Mouse (Mus musculus): ENCODE results near the gene Clpb.

Clpb gene

DNA sequence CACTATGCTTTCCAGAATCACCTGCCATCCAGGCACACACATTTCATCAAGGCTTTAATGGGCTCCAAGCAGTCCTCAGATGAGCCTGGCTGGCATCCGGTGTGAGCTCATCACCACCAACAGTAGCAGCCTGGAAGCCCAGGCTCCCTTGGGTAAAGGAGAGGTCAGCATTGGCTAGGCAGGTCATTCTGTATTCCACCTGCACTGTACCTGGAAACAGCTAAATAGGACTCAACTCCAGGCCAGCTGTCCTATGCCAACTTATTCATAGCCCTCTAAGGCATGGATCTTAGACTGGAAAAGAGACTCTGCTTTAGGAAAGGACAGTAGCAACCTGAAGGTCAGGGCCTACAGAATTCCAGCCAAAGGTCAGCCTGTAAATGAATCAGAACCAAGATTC is 68.7 kb downstream of the Clpb start:
- DNase-seq = no peak

DNA sequence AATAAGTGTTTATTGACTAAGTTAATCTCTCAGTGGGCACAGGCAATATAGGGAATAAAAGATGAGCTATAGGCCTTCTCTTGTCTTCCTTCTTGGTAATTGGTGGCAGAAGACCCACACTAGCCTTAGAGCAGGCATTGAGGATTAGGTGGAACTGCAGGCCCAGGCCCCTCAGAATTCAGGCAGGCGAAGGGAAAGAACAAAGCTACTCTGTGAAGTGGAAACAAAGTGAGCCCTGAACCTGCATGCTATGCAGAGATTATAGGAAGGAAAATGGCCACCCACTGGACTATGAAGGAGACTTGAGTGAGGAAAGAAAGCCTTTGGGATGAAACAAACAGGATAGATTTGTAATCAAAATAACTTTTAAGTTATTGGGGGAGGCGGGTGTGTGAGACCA is 69.6 kb downstream of the Clpb start:
- DNase-seq = no peak

- DNase-seq = no peak
Measured at GRCm38 (mm10) chr7:101735297-101735696, 71.9 kb downstream of the Clpb start.

DNA sequence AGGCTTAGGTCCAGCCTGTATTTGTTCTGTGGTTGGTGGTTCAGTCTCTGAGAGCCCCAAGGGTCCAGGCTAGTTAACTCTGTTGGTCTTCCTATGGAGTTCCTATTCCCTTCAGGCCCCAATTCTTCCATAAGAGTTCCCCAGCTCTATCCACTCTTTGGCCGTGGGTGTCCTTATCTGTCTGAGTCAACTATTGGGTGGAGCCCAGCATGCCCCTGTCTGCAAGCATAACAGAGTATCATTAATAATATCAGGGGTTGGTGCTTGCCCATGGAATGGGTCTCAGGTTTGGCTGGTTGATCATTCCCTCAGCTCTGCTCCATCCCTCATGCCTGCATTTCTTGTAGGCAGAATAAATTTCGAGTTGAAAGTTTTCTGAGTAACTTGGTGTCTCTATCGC is 74.3 kb downstream of the Clpb start:
- DNase-seq = no peak

GRCm38 (mm10) chr7:101739602-101740001 is 76.2 kb downstream of the Clpb start:
- DNase-seq = no peak

- DNase-seq = no peak
Measured at GRCm38 (mm10) chr7:101743487-101743886, 80.1 kb downstream of the Clpb start.

DNA sequence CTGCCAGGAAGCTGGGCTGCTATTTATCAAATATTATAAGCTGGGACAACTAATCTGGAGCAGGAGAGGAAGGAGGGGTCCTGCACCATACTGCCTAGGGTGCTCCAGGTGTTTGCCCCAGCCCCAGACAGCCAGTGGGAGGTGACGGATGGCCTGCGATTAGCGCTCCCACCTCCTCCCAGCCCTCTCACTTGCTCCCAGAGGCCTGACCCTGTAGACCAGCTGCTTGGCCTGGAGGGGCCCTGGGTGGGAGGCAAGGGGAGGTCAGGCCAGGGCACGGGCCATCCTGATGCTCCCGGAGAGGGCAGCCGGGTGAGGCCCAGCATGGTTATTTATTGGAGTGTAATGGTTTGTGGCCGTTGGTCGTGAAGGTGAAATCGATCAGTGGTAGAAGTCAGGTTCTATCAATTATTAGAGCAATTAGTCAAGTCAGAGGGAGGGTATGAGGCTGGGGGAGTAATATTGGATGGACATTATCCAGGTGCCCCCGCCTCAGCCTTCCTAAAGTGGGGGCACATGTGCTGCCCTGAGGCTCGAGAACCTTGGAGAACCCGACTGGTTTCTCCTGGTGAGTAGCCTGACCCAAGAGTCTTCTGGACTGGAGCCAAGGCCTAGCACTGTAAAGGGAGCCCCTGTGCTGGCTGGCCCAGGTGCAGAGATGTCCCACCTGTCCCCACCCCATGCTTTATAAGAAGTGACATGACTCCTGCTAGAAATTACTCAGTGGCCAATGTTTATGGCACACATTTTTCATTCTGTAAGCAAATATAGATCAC is 83.3 kb downstream of the Clpb start:
- DNase-seq = no peak

DNA sequence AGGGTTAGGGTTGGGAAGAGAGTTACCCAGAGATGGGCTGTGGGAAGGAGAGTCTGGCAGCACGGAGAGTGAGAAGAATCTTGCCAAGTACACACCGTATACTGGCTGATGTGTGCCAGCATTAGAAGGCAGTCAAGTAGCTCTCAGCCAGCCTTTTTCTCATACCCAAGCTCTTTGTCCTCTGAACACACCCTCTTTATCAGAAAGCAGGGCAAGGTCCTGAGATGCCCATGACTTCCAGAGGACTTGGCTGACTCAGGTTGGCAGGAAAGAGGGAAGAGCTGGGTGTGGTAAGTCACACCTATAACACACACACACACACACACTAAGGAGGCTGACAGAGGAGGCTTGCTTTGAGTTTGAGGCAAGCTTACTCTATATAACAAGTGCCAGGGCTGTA is 86.8 kb downstream of the Clpb start:
- DNase-seq = no peak

GRCm38 (mm10) chr7:101752346-101752745 is 88.9 kb downstream of the Clpb start:
- no peak for DNase-seq

DNA sequence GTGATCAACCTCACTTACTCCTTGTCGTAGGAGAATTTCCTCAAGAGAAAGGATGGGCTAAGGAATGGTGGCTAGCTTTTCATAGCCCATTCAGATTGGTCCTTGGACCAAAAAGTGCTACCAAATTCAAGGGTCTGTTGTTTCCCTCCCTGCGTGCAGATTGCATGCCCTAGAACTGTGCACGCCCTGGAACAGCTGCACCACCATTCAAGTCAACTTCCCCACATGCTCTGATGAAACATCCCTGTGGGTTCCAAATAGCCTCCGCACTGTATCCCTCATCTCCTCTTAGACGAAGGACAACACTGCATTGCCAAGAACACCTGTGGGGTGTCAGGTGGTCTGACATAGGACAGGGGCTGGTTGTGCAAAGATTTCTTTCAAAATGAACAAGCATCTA is 90.1 kb downstream of the Clpb start:
- DNase-seq = no peak

GRCm38 (mm10) chr7:101754416-101754815 is 91.0 kb downstream of the Clpb start:
- DNase-seq = no peak

DNA sequence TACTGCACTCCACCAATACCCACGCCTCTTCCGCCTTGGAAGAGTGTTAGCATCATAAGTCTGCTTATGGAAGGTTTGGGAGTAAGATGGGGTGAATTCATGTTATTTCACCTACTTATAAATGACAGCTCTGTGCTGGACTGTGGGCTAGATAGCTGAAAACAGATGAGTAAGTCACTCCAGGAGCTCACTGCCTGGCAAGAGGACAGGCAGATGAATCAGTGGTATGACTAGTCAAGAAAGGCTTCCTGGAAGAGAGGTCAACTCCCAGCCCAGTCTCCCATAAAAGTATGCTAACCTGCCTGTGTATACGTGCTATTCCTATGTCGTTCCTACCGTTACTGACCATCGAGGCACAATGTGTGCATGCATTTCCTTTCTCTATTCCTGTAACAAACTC is 91.9 kb downstream of the Clpb start:
- no peak for DNase-seq

GRCm38 (mm10) chr7:101761899-101762780 is 98.7 kb downstream of the Clpb start:
- peak; percentile 5 for DNase-seq

DNA sequence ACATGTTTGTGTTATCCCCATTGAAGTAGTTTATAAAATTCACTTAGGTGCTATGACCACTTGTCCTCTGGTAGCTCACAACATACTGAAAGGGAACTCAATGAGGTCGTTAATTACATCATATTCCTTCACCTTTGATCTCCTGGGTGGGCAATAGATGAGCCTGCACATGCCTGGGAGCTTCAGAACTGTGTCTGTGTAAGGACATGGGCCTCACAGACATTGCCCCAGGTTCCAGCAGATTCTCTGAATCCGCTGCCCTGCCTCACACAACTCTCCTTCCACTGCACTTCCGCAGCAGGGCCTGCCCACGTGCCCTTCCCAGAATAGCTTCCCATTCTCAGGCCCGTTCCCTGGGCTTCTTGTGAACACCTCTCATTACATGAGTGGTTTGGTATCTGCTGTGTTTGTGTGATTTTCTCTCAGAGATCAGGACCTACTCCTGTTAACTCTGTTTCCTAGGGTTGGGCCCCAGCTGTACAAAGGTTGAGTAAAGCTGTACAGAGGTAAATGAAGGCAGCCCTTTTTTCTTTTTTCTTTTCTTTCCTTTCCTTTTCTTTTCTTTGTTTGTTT is 104.0 kb downstream of the Clpb start:
- no peak for DNase-seq

DNA sequence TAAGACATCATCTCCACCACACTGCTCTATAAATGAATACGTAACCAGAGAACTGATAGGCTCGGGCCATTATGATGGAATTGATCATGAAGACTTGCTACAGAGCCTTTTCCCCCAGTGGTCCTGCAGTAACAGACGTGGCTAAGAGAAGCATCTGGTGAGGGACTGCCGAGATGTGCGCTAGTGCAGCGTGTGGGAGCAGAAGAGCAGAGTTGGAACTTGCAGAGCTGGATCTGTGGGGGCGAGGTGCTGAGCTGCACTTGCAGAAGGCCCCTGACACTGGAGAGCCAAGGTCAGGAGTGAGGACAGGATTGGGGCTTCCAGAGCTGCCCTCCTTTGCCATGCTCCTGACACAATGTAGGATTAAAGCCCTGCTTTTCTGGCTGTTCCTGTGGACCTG is 106.6 kb downstream of the Clpb start:
- DNase-seq = no peak

DNA sequence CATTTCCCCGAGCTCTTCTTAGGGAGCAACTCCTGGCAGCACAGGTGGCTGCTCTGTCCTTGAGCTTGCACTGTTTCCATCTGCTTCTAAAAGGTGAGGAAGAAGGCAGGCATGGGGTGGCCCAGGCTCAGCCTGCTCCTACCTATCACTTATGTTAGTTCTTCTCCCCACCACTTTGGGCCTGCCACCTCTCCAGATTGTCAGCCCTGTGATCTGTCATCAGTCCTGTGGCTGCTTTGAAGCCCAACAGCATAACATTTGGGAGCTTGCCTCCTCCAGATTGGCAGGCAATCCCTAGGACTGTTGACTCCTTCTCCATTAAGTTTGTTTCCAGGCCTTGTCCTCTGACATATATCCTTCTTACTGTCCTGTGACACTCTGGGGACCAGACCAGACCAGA is 108.2 kb downstream of the Clpb start:
- DNase-seq = no peak

GRCm38 (mm10) chr7:101772687-101773086 is 109.3 kb downstream of the Clpb start:
- no peak for DNase-seq

DNA sequence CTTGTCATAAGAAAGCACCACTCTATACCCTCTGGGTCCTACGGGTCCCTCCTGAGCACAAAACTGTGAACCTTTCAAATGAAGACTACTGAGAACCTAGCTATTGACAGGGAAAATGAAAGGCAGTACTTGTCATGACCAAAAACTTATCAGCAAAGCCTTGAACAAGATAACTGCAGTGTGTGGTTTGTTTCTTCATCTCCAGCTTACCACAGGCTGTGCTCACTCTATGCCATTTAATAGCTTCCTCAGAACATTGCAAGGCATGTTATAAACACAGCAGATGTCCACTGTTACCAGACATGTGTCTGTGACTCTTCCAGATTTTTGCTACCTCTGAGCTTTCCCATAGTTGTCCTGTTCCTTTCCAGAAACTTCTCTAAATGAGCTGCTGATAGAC is 113.6 kb downstream of the Clpb start:
- DNase-seq = no peak

GRCm38 (mm10) chr7:101817861-101818401 is 154.5 kb downstream of the Clpb start, which contains the start of gene Phox2a:
Gene Phox2a, plus strand, starts transcription at chr7:101818313.
- no peak for DNase-seq

DNA sequence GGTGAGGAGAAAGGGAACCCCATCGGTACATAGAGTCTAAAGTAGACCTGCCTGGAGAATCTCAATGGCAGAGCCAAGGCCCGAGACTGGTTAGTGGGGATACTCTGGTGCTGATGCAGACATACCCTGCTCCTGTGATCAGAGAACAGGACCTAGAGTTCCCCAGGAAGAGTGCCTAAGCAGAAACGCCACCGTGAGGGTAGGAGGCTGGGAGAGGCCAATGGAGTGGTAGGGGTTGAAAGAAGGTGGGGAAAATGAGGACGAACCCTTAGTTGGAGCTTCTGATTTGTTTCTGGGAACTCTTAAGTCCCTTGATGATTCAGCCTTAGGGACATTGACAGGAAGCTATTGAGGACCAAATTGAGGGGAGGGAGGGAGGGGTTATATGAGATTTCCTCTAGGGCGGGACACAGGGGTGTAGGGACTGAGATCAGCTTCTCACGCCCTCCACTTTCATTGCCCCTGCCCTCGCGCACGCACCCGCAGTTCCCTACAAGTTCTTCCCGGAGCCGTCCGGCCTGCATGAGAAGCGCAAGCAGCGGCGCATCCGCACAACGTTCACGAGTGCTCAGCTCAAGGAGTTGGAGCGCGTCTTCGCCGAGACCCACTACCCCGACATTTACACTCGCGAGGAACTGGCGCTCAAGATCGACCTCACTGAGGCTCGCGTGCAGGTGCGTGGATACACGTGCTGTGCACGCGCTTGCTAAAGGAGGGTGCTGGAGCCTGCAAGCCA is 157.0 kb downstream of the Clpb start:
- no peak for DNase-seq

DNA sequence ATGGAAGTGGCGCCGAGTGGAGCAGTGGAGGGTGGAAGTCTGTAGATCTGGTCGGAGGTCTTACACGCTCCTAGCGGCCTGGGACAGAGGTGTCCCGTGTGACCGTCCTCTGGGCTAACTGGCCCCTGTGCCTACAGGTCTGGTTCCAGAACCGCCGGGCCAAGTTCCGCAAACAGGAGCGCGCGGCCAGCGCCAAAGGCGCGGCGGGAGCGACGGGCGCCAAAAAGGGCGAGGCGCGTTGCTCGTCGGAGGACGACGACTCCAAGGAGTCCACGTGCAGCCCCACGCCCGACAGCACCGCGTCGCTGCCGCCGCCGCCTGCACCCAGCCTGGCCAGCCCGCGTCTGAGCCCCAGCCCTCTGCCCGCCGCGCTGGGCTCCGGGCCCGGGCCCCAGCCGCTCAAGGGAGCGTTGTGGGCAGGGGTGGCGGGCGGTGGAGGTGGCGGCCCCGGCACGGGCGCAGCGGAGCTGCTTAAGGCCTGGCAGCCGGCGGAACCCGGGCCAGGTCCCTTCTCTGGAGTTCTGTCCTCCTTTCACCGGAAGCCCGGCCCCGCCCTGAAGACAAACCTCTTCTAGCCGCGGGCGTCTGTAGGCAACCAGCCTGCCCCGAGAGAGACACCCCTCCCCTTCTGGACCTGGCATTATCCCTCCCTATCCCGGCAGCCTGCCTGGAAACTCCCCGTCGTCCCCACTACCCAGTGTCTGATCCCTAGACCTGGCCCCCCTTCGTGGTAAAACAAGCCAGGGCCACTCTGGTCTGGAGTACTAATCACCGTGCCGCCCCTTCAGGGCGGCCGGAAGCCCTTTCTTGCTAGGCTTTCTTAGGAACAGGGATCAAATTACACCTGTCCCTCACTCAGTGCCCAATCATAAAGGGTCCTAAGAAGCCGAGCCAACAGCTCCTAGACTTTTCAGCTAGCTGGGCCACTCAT is 158.4 kb downstream of the Clpb start:
- DNase-seq = no peak

All from cerebellum, adult 8-10 months (tissue).